Mouse (Mus musculus) liver, adult 2 months (tissue): ENCODE results near the gene Dnajc11.

Experiments used
- CTCF ChIP-seq: fragments of 200-500 bp; IDR thresholded peaks from 2 replicates; pipeline ENCODE4 v1.5.1; 2011; ENCODE audit warnings: low read depth, low read length, control low read depth
- POLR2A ChIP-seq: fragments of 200-500 bp; IDR thresholded peaks from 2 replicates; pipeline ENCODE4 v1.6.1; 2011; ENCODE audit warnings: low read length, control low read depth; ENCODE audit not compliant: insufficient read depth; ENCODE audit errors: extremely low read depth

DNA sequence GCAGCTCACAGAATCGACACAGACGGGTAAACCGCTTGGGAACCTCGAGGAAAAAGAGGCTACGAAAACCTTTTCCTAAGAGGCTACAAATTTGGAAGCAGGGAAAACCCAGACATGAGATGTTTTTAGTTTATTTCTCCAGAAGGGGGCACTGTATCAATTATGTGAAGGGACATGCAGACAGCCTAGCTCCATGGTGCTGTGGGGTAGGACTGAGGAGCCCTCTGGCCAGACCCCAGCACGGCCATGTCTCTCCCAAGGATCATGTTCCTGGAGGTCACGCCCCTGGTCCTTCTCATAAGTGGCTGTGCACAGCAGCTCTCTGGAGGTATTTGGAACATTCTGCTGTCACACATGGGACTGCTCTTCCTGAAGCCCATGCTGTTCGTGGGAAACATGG, 47.2 kb downstream of the Dnajc11 start:
- 0 out of 2 replicates have a peak, but pooled peaks have one; percentile 31 for TF ChIP-seq CTCF
- TF ChIP-seq POLR2A = no peak
